22 mouse cellular contexts compared by ENCODE assay signal in genomic region chr1:177267645-177268044, GRCm38 (mm10). TPM values are rescaled to one million over a fixed set of nuclear protein-coding genes. Genes with fewer than 3 reads are reported as not detected.
DNase-seq lines count a peak whose midpoint lies in the region; ATAC-seq and TF ChIP-seq lines count a peak whose summit lies in the region.
"Had no signal": no experiment of that assay in that cellular context is flagged by ENCODE, and none has a peak within 500 bp of the region (broad histone marks: within the 10 kb centered on the region; RNA-seq: fewer than 3 reads in every experiment).

No protein-coding gene starts in this region.

- H3K4me2 ChIP-seq in liver, embryonic 15.5 days = no peak overlapping the region
- H3K4me2 ChIP-seq: embryonic facial prominence, embryonic 15.5 days; forebrain, embryonic 12.5 days; hindbrain, embryonic 12.5 days had no signal

- peak overlapping the region; percentile 40 for H3K27ac ChIP-seq in MEL (ENCODE audit: control insufficient read depth, low read depth, low read length)
- no peak overlapping the region for H3K27ac ChIP-seq in liver, embryonic 15.5 days (replicated peaks)
- H3K27ac ChIP-seq: embryonic facial prominence, embryonic 15.5 days; forebrain, embryonic 12.5 days; gastrocnemius, adult 2 months; hindbrain, embryonic 12.5 days had no signal

- TF ChIP-seq RAD21 in MEL (IDR thresholded peaks at IDR 0.05; ENCODE audit: low read depth, low read length) = no peak

- H3K4me1 ChIP-seq in MEL (ENCODE audit: control insufficient read depth in 1 of 2, insufficient read depth in 2 of 2, low read length in 2 of 2) = peaks cover 5 to 13% of the 10 kb centered on the region in 2 experiments
- peaks cover 8% of the 10 kb centered on the region for H3K4me1 ChIP-seq in liver, embryonic 15.5 days (replicated peaks)
- H3K4me1 ChIP-seq: embryonic facial prominence, embryonic 15.5 days; forebrain, embryonic 12.5 days; hindbrain, embryonic 12.5 days had no signal

- ATAC-seq in erythroid progenitor cell, adult 5-6 weeks (replicated peaks; ENCODE audit: low FRiP score, poor library complexity, severe bottlenecking) = peak; percentile 73
- peak; percentile 71 for ATAC-seq in liver, embryonic 15.5 days (ENCODE audit: insufficient read depth)
- ATAC-seq in megakaryocyte-erythroid progenitor cell, adult 5-6 weeks (replicated peaks; ENCODE audit: low FRiP score, low TSS enrichment, poor library complexity, severe bottlenecking) = peak; percentile 97
- ATAC-seq in cerebellum, adult (ENCODE audit: insufficient number of reproducible peaks, low FRiP score, low TSS enrichment) = no peak
- no peak for ATAC-seq in CD4-positive, CD25-positive, alpha-beta regulatory T cell, adult 4 months
- no peak for ATAC-seq in frontal cortex, adult (ENCODE audit: low TSS enrichment)
- ATAC-seq: forebrain, embryonic 16.5 days; hindbrain, embryonic 16.5 days had no signal

- H3K4me3 ChIP-seq in MEL (ENCODE audit: control insufficient read depth in 1 of 2, insufficient read depth in 1 of 2, low read depth in 2 of 2, low read length in 2 of 2) = 0 out of 4 replicates have a peak overlapping the region, but pooled peaks of 1 of the 2 experiments have one; percentile 6
- no peak overlapping the region for H3K4me3 ChIP-seq in liver, embryonic 15.5 days (replicated peaks)
- H3K4me3 ChIP-seq: embryonic facial prominence, embryonic 15.5 days; forebrain, embryonic 12.5 days; gastrocnemius, adult 2 months; hindbrain, embryonic 12.5 days had no signal

- H3K9me3 ChIP-seq in MEL (replicated peaks; ENCODE audit: insufficient read depth, low read length) = no peaks in the 10 kb centered on the region
- H3K9me3 ChIP-seq in liver, embryonic 15.5 days (replicated peaks) = no peaks in the 10 kb centered on the region
- H3K9me3 ChIP-seq: embryonic facial prominence, embryonic 15.5 days; forebrain, embryonic 12.5 days; hindbrain, embryonic 12.5 days had no signal

- H3K9ac ChIP-seq in MEL (ENCODE audit: control insufficient read depth, low read depth, low read length, poor library complexity, severe bottlenecking) = peak overlapping the region; percentile 2; the same call in 1 of the 2 replicates
- H3K9ac ChIP-seq in liver, embryonic 15.5 days = no peak overlapping the region
- H3K9ac ChIP-seq: embryonic facial prominence, embryonic 15.5 days; forebrain, embryonic 12.5 days; hindbrain, embryonic 12.5 days had no signal

- WGBS in liver, embryonic 15.5 days (ENCODE audit: insufficient replicate concordance) = 11% methylated on average over 1 of the region's 1 CpGs

- H3K27me3 ChIP-seq in MEL (ENCODE audit: control insufficient read depth in 1 of 2, insufficient read depth in 2 of 2, low read length in 2 of 2) = no peaks in the 10 kb centered on the region
- no peaks in the 10 kb centered on the region for H3K27me3 ChIP-seq in liver, embryonic 15.5 days
- H3K27me3 ChIP-seq: CH12.LX; embryonic facial prominence, embryonic 15.5 days; forebrain, embryonic 12.5 days; hindbrain, embryonic 12.5 days had no signal

- peaks cover 0 to 20% of the 10 kb centered on the region in 2 experiments; a peak in 2 of 4 replicates for H3K36me3 ChIP-seq in MEL (ENCODE audit: control insufficient read depth in 1 of 2, insufficient read depth in 2 of 2, low read length in 2 of 2)
- H3K36me3 ChIP-seq in liver, embryonic 15.5 days (replicated peaks) = no peaks in the 10 kb centered on the region
- H3K36me3 ChIP-seq: embryonic facial prominence, embryonic 15.5 days; forebrain, embryonic 12.5 days; hindbrain, embryonic 12.5 days had no signal

- peak; percentile 87 to 93 for TF ChIP-seq EP300 in MEL (IDR thresholded peaks at IDR 0.05; ENCODE audit: low read depth in 1 of 2, low read length in 2 of 2)

- DNase-seq in MEL (ENCODE audit: low read depth, low spot score) = peak; percentile 75
- DNase-seq: adrenal gland, adult 2 months; adrenal gland, postnatal 25 days; cerebellum, adult 2 months; cerebellum, postnatal 10 days; embryo, embryonic 11 days; gastrocnemius, adult 2 months; gastrocnemius, postnatal 36 days; heart, postnatal 10 days; heart, postnatal 4 days had no signal

- TF ChIP-seq CTCF in MEL (IDR thresholded peaks at IDR 0.05 in 2 of 3, conservative IDR thresholded peaks at IDR 0.05 in 1 of 3; ENCODE audit: control insufficient read depth in 1 of 3, insufficient read depth in 1 of 3, low read depth in 2 of 3, low read length in 3 of 3, poor library complexity in 1 of 3, severe bottlenecking in 1 of 3) = no peak

- TF ChIP-seq POLR2A in MEL (IDR thresholded peaks at IDR 0.05; ENCODE audit: control insufficient read depth in 1 of 2, insufficient read depth in 1 of 2, low read depth in 1 of 2, low read length in 2 of 2, poor library complexity in 1 of 2) = no peak

- no peaks in the 10 kb centered on the region for H3K79me2 ChIP-seq in MEL (ENCODE audit: control insufficient read depth, insufficient read depth, low read length, poor library complexity)

TF ChIP-seq in MEL, 35 proteins besides CTCF, POLR2A, EP300 and RAD21:
- TF ChIP-seq POLR2AphosphoS2 (IDR thresholded peaks at IDR 0.05; ENCODE audit: low read length) (no peak), ZKSCAN1 (IDR thresholded peaks at IDR 0.05; ENCODE audit: low read depth, low read length) (no peak), TAL1 (IDR thresholded peaks at IDR 0.05; ENCODE audit: low read length) (peak; percentile 62), GATA1 (IDR thresholded peaks at IDR 0.05; ENCODE audit: low read depth, low read length) (peak; percentile 92), ZNF384 (IDR thresholded peaks at IDR 0.05; ENCODE audit: low read depth, low read length) (no peak), MAX (IDR thresholded peaks at IDR 0.05; ENCODE audit: low read length) (peak; percentile 69; the same call in 1 of the 2 replicates), NELFE (IDR thresholded peaks at IDR 0.05; ENCODE audit: low read depth, low read length) (no peak), ZC3H11A (IDR thresholded peaks at IDR 0.05; ENCODE audit: low read depth, low read length) (no peak), MYB (IDR thresholded peaks at IDR 0.05; ENCODE audit: low read depth, low read length) (no peak), USF1 (IDR thresholded peaks at IDR 0.05; ENCODE audit: low read depth, low read length) (no peak), MAZ (IDR thresholded peaks at IDR 0.05; ENCODE audit: low read depth, low read length) (no peak), ELF1 (IDR thresholded peaks at IDR 0.05; ENCODE audit: low read depth, low read length) (no peak), KAT2A (conservative IDR thresholded peaks at IDR 0.05; ENCODE audit: low read depth, low read length) (no peak), MYC (IDR thresholded peaks at IDR 0.05; ENCODE audit: low read depth, low read length) (peak; percentile 86; the same call in 1 of the 2 replicates), ETS1 (IDR thresholded peaks at IDR 0.05; ENCODE audit: low read depth, low read length) (peak; percentile 83), GABPA (IDR thresholded peaks at IDR 0.05; ENCODE audit: low read depth, low read length) (no peak), MAFK (IDR thresholded peaks at IDR 0.05; ENCODE audit: borderline replicate concordance, low read depth, low read length) (no peak), JUND (IDR thresholded peaks at IDR 0.05; ENCODE audit: low read depth, low read length) (no peak), CHD1 (IDR thresholded peaks at IDR 0.05; ENCODE audit: low read depth, low read length) (no peak), SIN3A (IDR thresholded peaks at IDR 0.05; ENCODE audit: low read length) (peak; percentile 70), TCF12 (IDR thresholded peaks at IDR 0.05; ENCODE audit: low read depth, low read length) (peak; percentile 90), SMC3 (IDR thresholded peaks at IDR 0.05; ENCODE audit: low read depth, low read length) (no peak), MXI1 (IDR thresholded peaks at IDR 0.05; ENCODE audit: low read depth, low read length) (peak; percentile 61; the same call in 1 of the 2 replicates), USF2 (IDR thresholded peaks at IDR 0.05; ENCODE audit: borderline replicate concordance in 1 of 2, insufficient read depth in 1 of 2, low read depth in 1 of 2, low read length in 2 of 2) (no peak), E2F4 (IDR thresholded peaks at IDR 0.05; ENCODE audit: borderline replicate concordance, low read depth, low read length) (no peak), TBP (IDR thresholded peaks at IDR 0.05; ENCODE audit: low read depth, low read length) (no peak), RCOR1 (IDR thresholded peaks at IDR 0.05; ENCODE audit: low read depth, low read length) (no peak), UBTF (IDR thresholded peaks at IDR 0.05; ENCODE audit: borderline replicate concordance, insufficient read depth, low read depth, low read length) (no peak), POLR2AphosphoS5 (IDR thresholded peaks at IDR 0.05; ENCODE audit: borderline replicate concordance, low read depth, low read length) (no peak), ZMIZ1 (IDR thresholded peaks at IDR 0.05; ENCODE audit: low read depth, low read length) (no peak), MEF2A (IDR thresholded peaks at IDR 0.05; ENCODE audit: extremely low read depth, insufficient replicate concordance, low read depth, low read length, poor library complexity, severe bottlenecking) (no peak), NRF1 (IDR thresholded peaks at IDR 0.05; ENCODE audit: insufficient read depth, low read depth, low read length, poor library complexity, severe bottlenecking) (0 out of 2 replicates have a peak, but pooled peaks have one; percentile 6), HCFC1 (IDR thresholded peaks at IDR 0.05; ENCODE audit: low read depth, low read length) (no peak), CHD2 (IDR thresholded peaks at IDR 0.05; ENCODE audit: low read length) (no peak), BHLHE40 (IDR thresholded peaks at IDR 0.05; ENCODE audit: borderline replicate concordance, low read depth, low read length) (0 out of 2 replicates have a peak, but pooled peaks have one; percentile 34)
TF ChIP-seq in MEL: peak in this region for 10.

RNA-seq across cellular contexts. Expression of gene Akt3, which starts 9.6 kb away (rescaled TPM):
- 3.2 and 3.5 TPM in 2 replicates for total RNA-seq in MEL (2012; rRNA removed)
- polyA plus RNA-seq in MEL (2012; ENCODE audit: insufficient read depth in 1 of 2, insufficient read length in 2 of 2, low read depth in 1 of 2, low replicate concordance in 2 of 2, missing spikeins in 1 of 2) = 1 to 10 TPM in 1 of 2 experiments, not detected in 1; 6.2 TPM
- 20.5 and 25.6 TPM in 2 replicates for total RNA-seq in erythroid progenitor cell, adult 5-6 weeks (2015; ENCODE audit: low replicate concordance)
- 23.9 and 27.5 TPM in 2 replicates for total RNA-seq in erythroid progenitor cell, adult 5-6 weeks (2017; ENCODE audit: low replicate concordance)
- polyA plus RNA-seq in liver, embryonic 15.5 days (2015; fragmentation: Nextera tagmentation; extraction: Ambion mirVana) = 0.48 and 0.50 TPM in 2 replicates
- 9.5 and 12.6 TPM in 2 replicates for total RNA-seq in megakaryocyte-erythroid progenitor cell, adult 5-6 weeks (2014; fragmentation: Nextera tagmentation)
- total RNA-seq in megakaryocyte-erythroid progenitor cell, adult 5-6 weeks (2017) = 22.6 and 23.7 TPM in 2 replicates
- polyA plus RNA-seq in CD4-positive, CD25-positive, alpha-beta regulatory T cell, adult 4 months (2017; shearing (Covaris generic)) = 1 to 10 TPM; 4.7 to 6.0 TPM

Comparison
In these comparisons a context has a peak if more than half of its experiments do, and no peak if none do; other contexts are left out.
1. ATAC-seq: peak in erythroid progenitor cell, adult 5-6 weeks (single experiment), liver, embryonic 15.5 days (single experiment) and megakaryocyte-erythroid progenitor cell, adult 5-6 weeks (single experiment); none in cerebellum, adult (single experiment), CD4-positive, CD25-positive, alpha-beta regulatory T cell, adult 4 months (single experiment) and frontal cortex, adult (single experiment).